Mouse (Mus musculus) lung, postnatal 0 days (tissue): ENCODE data around the gene Fnbp1.

Experiments
- CTCF ChIP-seq: IDR thresholded peaks from 2 replicates; pipeline ENCODE4 v1.5.1; 2016; ENCODE audit warnings: antibody characterized with exemption, mild to moderate bottlenecking
- EP300 ChIP-seq: IDR thresholded peaks from 2 replicates; pipeline ENCODE4 v1.6.1; 2016; ENCODE audit warnings: antibody characterized with exemption, mild to moderate bottlenecking, control low read depth

DNA sequence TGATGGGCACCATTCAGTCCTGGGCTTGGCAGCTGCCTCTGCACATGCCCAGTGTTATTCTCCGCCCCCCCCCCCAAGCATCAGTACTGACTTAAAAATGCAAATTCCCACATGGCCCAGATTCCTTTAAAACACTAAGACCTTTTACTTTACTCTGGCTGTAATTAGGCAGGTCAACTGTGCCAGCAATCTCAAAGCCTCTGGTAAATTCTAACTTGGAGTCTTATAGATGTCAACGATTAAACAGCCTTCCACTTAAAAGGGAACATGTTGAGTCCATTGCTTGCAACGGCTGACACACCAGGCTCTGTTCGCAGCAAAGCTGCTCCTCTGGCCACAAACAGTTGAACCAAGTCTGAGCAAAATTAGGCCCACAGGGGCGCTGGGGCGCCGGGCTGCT, 109.8 kb downstream of the Fnbp1 start:
- TF ChIP-seq CTCF (no peak), EP300 (no peak)
